Mouse (Mus musculus) liver, embryonic 18 days (tissue): ENCODE data around the gene Armc3. TPM values are rescaled to one million over a fixed set of nuclear protein-coding genes. Genes with fewer than 3 reads are reported as not detected.

Experiments used
- polyA plus RNA-seq: library from polyadenylated mRNA; depleted of rRNA; stranded (reverse); fragments of >200 nt; gene quantifications from 2 replicates; pipeline ENCODE4 v1.2.3, GENCODE M21; 2012; rRNA removed

Gene Armc3
- 0.06 and 0.10 TPM in 2 replicates for polyA plus RNA-seq

DNA sequence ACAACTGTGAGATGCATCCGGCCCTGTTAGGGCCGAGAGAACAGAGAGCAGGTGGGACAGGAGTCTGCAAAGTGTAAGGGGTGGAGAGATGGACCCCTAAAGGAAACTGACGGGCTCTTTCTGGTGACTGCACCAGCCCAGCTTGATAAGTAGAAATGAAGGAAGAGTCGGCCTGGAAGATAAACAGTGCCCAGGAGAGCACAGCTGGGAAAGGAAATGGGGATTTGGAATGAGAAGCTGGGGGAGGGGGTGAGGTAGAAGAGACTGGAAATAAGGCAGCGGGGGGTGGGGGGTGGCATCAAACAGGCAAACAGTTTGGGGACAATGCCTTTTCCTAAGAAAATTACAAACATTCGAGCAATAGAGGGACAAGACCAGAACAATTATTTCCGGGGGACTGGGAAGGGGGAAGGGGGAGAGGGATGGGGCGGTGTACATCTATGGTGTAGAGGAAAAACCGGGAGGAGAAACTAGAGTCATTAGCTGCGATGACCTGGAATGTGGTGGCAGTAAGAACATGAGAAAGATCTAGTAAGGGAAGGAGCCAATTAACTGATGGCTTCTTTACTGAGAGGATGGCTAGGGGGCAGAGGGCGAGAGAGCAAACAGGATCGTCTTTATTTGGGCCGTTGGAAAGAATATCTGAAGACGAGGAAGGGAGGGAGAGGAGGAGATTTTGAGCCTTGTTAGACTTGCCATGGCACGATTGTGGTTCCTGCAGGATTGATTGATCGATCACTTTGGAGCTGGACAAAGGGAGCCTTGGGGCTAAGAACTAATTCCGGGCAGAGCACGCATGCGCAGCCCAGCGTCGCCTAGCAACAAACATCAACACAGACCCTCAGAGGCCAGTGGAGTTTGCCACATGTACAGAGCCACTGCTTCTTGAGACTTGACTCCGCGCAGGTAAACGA is at the start of gene Armc3:
TSS of gene Armc3 (plus strand) at position 851 of the 914 bp plus-strand sequence.

Other genes starting within 250 kb of the Armc3 start
- gene Pip4k2a, start 201.2 kb upstream of the Armc3 start, polyA plus RNA-seq, result 9.6 and 9.9 TPM in 2 replicates
- 0.28 and 0.35 TPM in 2 replicates for gene 4930426L09Rik, start 201.0 kb upstream of the Armc3 start, polyA plus RNA-seq
- 10.2 and 11.3 TPM in 2 replicates for gene Msrb2, start 172.1 kb downstream of the Armc3 start, polyA plus RNA-seq
- gene Ptf1a, start 246.4 kb downstream of the Armc3 start, polyA plus RNA-seq, result not detected in 2 replicates